Mouse (Mus musculus) mesoderm, embryonic 11.5 days (tissue): Measurements from ENCODE around the gene Snx11.
A peak's percentile ranks its signal among the peaks of the same experiment; 100 is the strongest.

ENCODE experiments used
- DNase-seq: peaks from one replicate; pipeline ENCODE4 v3.0.0-alpha.2; 2012; ENCODE audit warnings: low read depth, low spot score

Gene Snx11

DNA sequence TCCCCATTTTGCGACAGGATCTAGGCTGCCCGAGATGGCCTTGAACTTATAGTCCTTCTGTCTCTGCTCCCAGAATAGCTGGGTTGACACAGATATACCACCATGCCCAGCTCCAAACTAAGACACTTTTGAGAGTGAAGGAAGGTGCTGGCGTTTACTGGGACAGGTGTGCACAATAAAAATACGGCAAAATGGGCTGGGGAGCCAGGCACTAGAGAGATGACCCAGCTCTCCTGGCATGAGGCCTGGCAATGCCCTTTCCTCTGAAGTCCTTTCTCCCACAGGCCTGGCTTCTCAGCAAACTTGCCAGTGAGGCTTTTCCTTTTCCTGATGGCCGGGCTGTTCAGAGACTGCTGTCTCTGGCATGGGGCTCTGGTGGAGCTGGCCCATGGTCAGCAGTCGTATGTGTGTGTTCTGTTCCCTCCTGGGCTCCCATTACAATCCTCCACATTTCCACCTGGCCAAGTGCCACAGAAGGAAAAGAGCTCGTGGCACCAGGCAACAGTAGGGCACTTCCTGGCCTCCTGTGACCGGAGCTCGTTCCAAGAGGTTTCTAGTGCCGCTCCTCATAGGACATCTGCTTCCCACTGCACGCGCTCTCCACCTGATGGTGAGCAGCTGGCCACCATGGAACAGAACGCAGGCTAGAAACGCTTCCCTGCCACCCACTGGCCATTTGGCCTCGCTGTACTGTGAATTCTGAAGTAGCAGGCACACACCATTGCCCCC is 14.5 kb downstream of the Snx11 start:
- DNase-seq, result no peak

GRCm38 (mm10) chr11:96761984-96762383 is 15.4 kb downstream of the Snx11 start:
- no peak for DNase-seq

GRCm38 (mm10) chr11:96760042-96760441 is 17.3 kb downstream of the Snx11 start:
- peak; percentile 51 for DNase-seq

DNA sequence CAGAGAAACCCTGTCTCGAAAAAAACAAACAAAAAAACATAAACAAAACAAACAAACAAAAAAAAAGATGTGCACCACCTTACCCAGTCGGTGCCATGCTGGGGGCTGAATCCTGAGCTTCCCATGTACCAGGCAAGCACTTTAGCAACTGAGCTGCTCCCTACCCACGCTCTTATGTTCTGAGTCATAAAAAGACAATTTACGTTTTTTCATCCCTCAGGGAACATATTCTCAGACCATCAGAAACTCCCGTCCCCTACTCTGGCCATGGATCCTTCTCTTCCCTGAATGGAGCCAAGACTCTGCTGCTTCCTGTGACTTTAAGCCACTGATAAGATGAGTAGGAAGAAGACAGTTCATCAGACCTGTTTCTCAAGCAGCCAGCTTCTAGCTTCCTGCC is 19.0 kb downstream of the Snx11 start:
- no peak for DNase-seq

DNA sequence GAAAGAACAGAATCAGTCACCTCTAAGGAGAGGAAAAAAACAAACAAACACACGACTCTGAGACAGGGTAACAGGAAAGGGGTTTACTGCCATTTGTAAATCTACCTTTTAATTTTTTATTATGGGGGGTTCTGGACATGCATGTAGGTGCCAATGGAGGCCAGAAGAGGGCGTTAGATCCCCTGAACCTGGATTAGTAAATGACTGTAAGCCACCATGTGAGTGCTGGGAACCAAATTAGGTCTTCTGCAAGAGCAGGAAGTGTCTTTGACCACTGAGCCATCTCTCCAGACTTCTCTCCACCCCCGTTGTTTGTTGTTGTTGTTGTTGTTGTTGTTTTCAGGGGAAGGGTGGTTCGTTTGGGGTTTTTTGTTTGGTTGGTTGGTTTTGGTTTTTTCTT is 19.9 kb downstream of the Snx11 start:
- no peak for DNase-seq

DNA sequence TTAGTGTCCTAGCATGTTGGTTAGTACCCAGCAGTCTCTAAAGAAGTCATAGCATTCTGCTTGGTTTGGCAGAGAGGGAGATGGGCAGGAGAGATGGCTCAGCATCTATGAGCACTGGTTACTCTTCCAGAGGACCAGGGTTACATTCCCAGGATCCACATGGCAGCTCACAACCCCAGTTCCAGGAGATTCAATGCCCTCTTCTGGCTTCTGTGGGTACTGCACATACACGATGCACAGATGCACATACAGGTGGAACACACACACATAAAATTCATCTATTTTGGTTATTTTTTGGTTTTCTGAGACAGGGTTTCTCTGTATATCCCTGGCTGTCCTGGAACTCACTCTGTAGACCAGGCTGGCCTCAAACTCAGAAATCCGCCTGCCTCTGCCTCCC is 22.1 kb downstream of the Snx11 start:
- DNase-seq, result no peak

- DNase-seq, result no peak
These were observed 29.8 kb downstream of the Snx11 start for GRCm38 (mm10) chr11:96747555-96747954.

- DNase-seq, result no peak
These were observed 30.7 kb downstream of the Snx11 start for GRCm38 (mm10) chr11:96746648-96747047.

DNA sequence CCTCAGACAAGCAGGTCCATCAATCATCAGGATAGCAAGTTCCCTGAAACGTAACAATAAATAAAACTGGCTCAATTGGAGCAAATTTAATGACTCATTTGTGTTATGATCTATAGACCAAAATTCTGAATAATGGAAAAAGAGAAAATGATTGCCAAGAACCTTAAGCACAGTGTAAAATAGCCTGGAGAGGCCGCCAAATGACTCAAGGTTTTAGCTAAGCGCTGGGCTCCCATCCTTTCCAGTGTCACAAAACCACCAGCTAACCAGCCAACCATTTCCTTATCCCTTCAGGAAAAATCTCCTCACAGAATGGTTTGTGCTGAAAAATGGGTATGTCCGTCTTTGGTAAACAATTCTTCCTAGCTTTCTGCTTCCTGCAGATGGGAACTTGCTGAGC is 33.5 kb downstream of the Snx11 start:
- no peak for DNase-seq

DNA sequence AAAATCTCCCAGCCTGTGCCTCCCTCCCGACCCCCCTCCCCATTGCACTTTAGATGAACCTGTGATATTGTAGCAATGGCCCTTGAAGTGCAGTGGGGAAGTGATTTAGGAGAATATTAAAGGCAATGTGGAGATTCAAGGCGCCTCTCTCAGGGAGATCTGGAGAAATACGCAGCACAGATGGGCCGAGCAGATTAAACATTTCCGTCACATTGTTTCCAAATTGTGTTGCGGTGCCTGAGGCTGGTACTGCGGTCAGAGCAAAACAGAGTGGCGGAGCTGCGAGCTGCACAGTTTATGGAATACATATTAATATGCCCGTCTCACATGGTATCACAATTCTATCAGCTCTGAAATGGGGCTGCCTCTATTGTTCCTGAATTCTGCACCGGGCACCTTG is 34.4 kb downstream of the Snx11 start:
- no peak for DNase-seq

GRCm38 (mm10) chr11:96741995-96742394 is 35.4 kb downstream of the Snx11 start:
- DNase-seq, result peak; percentile 58

- DNase-seq, result no peak
These were observed 36.6 kb downstream of the Snx11 start for GRCm38 (mm10) chr11:96740796-96741195.

GRCm38 (mm10) chr11:96737673-96738471 is 39.5 kb downstream of the Snx11 start:
- peak; percentile 56 for DNase-seq

- no peak for DNase-seq
These were observed 41.0 kb downstream of the Snx11 start for GRCm38 (mm10) chr11:96736361-96736760.

GRCm38 (mm10) chr11:96735908-96736307 is 41.5 kb downstream of the Snx11 start:
- peak; percentile 86 for DNase-seq

DNA sequence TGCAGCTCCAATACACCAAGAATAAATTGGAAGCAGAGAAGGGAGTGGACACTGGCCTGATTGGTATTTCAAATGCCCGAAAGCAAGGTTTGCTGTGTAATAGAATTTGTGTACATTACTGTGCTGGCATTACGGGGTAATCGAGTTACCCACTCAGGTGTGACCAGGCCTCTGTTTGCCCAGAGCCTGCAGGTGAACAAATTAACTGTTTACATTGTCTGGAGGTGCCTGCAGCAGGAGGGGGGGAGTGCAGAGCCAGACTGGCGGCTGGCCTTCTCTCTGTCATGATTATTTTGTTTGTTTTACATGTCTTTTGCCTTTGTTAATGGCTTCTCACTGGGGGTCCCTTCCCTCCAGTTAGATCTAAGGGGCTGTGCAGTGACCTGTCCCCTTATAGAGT is 44.7 kb downstream of the Snx11 start:
- no peak for DNase-seq

- DNase-seq, result peak; percentile 70
These were observed 47.0 kb downstream of the Snx11 start for GRCm38 (mm10) chr11:96730327-96730726.

DNA sequence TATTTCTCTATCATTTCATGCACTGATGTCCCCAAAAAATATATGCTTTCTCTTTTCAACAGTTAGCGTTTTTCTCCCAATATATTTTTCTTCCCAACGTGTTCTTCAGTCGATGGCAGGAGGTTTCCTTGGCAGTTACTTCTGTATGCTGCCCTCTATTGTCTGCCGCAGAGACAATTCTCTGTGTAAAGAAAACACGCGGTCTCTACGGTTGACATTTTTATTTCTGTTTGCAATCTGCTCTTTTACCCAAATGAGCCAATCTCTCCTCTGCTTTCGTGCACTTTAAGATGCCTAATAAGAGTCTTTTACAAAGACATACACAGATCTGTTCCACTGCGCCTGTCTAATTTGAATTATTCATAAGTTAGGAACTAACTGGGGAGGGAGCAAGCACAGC is 47.9 kb downstream of the Snx11 start:
- no peak for DNase-seq

DNA sequence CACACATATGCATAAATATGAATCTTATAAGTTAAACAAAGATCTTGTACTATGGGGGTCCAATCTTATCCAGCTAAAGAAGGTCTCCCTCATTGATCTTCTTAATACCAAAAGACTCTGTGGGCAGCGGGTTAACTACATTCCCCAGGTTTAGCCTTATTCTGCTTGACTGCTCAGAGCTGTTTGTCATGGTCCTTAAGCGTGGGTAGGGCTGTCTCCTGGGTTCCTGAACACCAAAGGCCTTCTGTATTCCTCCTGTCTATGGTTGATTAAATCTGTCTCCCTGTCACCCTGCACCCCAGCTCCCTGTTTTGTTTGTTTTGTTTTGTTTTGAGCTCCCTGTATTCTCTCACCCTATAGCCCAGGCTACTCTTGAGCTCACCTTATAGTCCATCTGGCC is 48.8 kb downstream of the Snx11 start:
- no peak for DNase-seq

GRCm38 (mm10) chr11:96725833-96726232 is 51.5 kb downstream of the Snx11 start:
- no peak for DNase-seq

DNA sequence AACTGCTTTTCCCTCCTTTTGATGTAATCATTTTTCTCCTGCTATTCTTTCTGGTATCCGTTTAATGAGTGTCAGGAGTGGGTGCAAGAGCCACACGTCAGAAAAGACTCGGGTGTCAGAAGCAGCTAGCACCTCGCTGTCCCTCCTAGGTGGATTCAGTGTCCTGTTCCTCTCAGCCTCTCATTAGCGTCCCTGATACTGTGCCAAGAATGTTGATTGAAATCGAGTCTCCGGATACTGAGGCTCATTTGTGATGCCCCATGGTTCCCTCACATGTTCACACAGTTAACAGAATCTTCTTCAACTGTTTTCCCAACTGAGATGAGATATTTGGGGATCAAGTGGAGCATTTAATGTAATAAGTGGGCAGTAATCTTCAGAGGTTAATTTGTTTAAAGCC is 58.8 kb downstream of the Snx11 start:
- DNase-seq, result no peak
